Mouse (Mus musculus) thymus, postnatal 0 days (tissue): ENCODE data around the gene Ocel1. TPM values are rescaled to one million over a fixed set of nuclear protein-coding genes. Genes with fewer than 3 reads are reported as not detected.
A peak's percentile ranks its signal among the peaks of the same experiment; 100 is the strongest.
"Not testable (repeated sequence)": the region's sequence is repeated elsewhere in the genome, so short reads cannot be mapped to it uniquely, and the experiment has no call there.

Experiments used
- DNase-seq: peaks from one replicate; pipeline ENCODE4 v3.0.0-alpha.2; 2015; ENCODE audit warnings: low spot score
- polyA plus RNA-seq: library from polyadenylated mRNA; unstranded; fragments of >200 nt; fragmentation: Nextera tagmentation; extraction: Ambion mirVana; gene quantifications from 2 replicates; pipeline ENCODE4 v1.2.1, GENCODE M21; 2015

Ocel1 gene
- 17.4 and 19.2 TPM in 2 replicates for polyA plus RNA-seq

DNA sequence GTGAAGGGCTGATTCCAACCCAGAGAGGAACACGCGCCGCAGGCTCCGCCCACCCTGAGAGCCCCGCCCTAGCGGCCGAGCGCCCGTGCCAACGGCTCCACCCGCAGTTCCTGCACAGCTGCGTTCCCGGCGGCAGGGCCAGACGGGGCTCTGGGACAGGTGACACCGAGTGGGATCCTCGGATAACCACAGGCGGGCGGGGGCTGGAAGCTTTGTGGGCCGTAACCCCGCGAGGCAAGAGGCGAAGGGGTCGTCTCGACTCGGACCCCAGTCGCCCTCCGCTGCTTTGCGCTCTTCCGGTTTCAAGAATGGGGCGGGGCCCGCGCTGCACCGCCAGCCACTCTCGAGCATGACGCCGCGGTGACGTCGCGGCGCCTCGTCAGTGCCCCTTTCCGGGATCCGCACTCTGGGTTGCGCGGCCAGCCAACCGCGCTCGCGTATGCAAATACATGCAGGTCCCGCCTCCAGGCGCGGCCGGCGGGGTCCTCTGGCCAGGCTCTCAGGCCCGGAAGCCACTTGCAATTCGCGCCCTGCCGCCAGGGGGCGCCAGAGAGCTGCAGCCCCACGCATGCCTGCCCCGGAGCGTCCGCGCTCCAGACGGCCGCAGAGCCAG lies at the start of gene Ocel1:
Ocel1 (plus strand) TSS at position 63 of the 613 bp plus-strand sequence.
- DNase-seq: peak; percentile 99

DNA sequence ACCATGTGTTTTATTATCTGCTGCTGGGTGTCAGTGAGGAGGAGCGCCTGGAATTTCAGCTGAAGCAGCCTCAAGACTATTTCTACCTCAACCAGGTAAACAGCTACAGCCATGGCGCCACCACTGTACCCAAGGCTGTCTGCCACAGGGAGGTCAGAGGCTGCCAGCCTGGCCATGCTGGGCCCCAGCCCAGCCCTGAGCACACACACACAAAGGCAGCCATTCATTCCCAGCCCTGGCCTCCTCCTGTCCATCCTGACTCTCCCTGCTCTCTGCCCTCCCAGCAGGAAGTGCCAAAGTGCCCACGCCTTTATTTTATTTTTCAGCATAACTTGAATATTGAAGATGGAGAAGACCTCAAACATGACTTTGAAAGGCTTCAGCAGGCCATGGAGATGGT lies 48.2 kb upstream of the Ocel1 start:
- DNase-seq: no peak

DNA sequence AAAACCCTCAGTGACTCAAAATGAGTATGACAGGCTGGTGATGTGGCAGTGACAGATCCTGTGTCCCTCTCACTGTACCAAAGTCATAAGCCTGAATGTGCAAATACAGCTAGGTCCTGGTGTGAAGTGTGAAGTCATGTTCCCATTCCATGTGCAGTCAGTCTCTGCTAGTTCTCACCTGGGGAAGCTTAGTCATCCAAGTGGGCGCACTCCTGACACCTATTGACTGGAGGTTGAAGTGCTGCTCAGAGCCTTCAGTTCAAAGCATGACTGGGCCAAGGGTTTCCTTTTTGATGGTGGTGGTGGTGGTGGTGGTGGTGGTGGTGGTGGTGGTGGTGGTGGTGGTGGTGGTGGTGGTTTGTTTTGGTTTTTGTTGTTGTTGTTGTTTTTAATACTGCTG lies 46.2 kb upstream of the Ocel1 start:
- peak; percentile 38 for DNase-seq

DNA sequence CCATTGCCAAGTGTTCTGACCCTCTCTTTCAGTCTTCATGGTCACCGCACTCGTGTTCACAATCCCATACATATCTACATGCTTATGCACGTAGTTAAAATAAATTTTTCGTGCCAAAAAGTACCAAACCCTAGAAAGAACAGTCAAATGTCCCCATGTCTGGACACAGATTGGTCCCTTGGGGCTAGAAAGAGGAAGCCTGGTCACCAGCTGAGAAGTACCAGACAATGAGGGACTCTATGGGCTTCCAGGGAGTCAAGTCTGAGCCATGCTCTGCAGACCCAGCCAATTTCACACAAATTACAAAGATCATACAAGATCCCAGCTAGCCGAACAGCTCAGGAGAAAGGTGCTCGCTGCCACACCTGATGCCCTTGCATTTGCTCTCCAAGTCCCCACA lies 33.3 kb upstream of the Ocel1 start:
- not testable (repeated sequence) for DNase-seq

DNA sequence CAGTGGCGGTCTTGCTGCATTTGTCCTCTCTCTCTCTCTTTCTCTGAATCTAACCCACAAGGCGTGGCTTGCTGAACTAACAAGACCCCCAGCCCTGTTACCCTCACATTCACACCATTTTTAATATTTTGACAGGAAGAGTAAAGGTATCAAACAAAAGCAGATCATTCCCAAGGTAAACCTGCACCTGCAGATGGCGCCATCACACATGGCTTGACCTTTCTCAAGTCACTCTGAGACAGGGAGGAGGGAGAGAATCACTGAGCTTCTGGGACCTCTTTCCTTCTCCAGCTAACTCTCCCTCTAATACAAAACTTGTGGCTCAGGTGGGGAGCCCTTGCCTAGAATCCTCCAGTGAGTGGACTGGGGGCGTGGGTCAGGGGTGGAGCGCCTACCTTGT lies 30.5 kb upstream of the Ocel1 start:
- DNase-seq: peak; percentile 32

DNA sequence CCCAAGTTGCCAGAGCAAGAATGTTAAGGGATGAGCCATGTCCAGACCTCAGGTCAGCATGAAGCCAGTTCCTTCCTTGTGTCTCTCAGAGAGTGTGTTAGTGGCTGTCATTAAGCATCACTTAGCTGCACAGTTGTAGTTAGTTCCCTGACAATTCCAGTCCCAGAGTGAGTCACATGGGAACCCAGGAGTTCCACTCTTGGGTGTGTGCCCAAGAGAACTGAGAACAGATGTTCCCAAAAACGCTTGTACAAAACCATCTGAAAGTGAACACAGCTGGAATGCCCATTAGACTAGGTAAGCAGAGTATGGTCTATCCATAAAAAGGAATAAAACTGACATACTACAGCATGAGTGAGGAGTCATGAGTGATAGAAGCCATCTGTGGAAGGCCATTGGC lies 24.5 kb upstream of the Ocel1 start:
- DNase-seq: no peak

DNA sequence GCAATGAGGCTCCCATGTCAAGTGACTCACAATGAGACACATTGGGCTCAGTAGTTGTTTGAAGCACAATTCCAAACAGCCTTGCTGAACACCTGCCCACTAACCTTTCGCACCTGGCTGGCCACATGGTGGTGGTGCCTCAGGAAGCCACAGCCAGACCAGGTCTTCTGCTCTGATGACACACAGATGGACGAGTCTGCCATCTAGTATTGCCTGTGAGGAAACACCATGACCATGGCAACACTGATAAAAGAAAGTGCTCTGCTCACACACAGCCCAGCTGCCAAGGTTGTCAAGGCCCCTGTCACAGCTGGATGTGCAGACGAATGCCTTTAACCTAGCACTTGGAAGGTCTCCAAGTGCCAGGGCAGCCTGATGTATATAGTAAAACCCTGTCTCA lies 20.0 kb upstream of the Ocel1 start:
- DNase-seq: no peak

DNA sequence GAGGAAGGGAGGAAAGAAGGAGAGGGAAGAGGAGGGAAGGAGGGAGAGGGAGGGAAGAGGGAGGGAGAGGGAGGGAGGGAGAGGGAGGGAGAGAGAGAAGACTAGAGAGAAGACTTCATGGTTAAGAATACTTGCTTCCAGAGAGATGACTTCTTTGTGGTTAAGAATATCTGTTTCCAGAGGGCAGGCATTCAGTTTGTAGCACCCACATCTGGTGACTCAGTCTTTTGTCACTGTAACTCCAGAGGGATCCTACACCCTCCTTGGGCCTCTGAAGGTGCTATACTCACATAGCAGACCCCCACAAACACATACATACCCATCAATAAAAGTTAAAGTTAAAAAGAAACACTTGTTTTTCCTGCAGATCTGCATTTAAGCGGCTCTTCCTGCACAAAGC lies 19.6 kb upstream of the Ocel1 start:
- DNase-seq: no peak

DNA sequence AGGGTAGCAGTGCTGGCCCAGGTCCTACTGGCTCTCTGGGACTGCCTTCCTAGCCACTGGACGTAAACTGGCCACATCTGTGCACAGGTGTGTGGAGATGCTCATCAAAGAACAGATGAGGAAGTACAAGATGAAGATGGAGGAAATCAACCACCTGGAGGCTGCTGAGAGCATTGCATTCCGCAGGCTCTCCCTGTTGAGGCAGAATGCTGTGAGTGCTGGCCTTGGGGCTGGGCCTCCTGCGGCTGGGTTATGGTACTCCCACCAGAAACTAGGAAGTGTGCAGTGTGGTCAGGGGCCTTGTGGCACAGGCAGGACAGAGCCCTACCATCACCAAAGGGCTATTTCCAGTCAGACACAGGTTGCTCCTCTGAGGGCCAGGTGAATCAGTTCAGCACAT lies 13.1 kb upstream of the Ocel1 start:
- DNase-seq: no peak

DNA sequence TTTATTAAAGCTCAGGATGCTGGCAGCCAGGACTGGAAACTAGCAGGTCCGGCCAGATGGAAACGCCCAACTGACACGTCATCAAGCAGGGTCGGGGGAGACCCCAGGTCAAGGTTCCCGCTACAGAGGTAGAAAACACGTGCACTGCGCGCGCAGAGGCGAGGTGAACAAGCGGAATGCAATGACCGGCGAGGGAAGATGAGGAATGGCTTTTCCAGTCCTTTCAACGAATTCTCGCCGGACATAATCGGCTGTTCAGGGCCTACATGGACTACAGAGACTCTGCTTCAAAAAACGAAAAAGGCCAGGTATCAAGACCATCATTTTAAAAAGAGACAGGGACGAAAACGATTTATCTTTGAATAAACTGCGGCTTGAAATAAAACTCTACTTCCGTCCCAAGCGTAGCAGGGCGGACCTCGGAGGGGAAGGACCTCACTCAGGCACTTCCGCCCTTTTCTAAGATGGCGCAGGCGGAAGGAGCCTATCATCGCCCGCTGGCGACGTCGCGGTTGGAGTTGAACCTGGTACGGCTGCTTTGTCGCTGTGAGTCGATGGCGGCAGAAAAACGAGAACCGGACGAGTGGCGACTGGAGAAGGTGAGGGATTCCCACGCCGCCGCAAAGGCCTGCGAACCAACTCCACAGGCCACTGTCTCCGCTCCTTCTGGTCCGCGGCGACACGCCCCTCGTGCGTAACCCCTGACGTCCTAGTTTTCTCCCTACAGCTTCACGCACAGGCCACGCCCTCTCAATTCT lies 4.1 kb upstream of the Ocel1 start, which contains the start of gene Use1:
Use1 (plus strand) TSS at position 78 of the 758 bp plus-strand sequence.
- peak; percentile 93 for DNase-seq

DNA sequence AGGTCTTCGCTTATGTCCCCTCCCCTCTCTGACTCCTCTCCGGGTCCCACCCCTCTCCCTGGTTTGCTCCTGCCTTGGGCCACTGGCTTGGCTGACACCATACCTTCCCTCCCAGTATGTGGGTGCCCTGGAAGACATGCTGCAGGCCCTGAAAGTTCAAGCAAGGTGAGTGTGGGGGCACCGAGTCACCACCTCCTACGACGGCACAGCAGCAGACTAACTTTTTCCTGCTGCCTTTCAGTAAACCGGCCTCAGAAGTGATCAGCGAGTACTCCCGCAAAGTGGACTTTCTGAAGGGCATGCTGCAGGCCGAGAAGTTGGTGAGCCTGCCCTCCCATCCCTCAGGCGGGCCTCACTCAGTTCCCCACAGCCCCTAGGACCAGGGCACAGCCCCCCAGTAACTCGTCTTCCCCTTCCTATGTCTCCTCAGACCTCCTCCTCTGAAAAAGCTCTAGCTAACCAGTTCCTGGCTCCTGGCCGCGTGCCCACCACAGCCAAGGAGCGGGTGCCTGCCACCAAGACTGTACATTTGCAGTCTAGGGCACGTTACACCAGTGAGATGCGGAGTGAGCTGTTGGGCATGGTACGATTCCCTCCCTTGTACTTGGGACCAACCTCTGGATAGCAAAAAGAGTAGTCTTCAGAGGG lies 3.4 kb upstream of the Ocel1 start:
- no peak for DNase-seq

DNA sequence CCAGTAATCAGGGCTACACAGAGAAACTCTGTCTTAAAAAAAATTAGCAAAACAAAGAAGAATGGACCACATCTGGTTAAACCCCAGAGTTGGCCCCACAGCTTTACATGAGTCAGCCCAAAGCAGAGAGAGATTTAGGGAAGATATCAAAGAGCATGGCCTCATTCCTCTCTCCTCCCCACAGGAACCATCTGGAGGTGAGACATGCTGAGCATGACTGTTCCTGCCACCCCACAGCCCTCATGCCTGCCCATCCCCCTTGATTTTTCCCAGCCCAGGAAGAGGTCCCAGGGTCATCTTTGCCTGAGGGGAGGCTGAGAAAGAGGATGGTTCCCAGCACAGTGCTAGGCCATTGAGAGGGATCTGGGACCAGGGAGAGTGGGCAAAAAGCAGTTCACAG lies 2.7 kb upstream of the Ocel1 start:
- no peak for DNase-seq

DNA sequence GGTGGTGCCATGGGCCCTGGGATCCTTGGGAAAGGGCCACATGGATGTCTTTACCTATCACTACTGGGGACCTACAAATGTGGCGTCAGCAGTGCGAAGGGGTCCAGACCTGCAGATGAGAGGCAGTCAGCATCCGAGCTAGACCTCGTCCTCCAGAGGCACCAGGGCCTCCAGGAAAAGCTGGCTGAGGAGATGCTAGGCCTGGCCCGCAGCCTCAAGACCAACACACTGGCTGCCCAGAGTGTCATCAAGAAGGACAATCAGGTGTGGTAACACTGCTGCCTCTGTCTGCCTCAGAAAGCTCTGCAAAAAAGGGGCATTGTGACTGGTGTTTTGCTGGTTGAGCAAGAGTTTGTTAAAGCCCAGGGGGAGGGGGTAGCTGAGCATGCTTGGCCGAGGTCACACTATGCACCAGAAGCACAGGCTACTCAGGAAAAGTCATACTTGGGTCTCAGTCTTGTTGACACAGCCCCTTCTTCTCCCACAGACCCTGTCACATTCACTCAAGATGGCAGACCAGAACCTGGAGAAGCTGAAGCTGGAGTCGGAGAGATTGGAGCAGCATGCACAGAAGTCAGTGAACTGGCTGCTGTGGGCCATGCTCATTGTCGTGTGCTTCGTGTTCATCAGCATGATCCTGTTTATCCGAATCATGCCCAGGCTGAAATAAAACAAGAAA lies 1.9 kb upstream of the Ocel1 start:
- no peak for DNase-seq

DNA sequence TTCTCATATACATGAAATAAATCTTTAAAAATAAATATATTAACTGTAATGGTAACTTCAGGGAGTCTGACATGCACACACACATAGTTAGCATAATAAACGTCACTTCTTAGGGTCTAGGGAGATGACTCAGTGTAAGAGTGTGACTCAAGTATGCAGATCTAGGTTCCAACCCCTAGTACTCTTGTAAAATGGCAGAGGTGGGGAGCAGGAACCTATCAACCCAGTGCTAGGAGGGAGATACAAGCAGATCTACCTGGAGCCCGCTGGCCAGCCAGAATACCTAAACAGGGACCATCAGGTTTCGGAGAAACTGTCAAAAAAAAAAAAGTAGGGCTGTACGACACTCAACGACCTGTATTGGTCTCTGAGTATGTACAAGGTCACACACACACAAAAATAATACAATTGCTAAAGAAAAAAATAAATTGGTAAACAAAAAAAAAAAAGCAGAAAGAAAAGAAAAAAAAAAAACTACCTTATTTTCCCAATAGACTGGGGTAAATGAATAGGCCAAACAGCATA lies 325 bp upstream of the Ocel1 start:
- DNase-seq: peak; percentile 21

DNA sequence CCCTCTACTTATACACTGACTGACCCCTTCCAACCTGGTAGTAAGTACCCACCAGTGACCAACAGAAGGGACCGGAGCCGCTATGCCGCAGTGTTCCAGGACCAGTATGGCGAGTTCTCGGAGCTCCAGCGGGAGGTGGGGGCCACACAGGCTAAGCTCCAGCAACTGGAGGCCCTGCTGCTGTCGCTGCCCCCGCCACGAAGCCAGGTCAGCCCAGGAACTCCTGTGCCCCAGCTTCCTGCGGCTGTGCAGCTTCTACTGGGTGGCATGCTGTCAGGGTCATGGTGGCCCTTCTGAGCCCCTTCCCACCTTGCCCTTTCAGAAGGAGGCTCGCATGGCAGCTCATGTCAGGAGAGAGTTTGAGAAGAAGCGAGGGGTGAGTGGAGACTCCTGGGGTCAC lies 1.3 kb downstream of the Ocel1 start:
- no peak for DNase-seq

DNA sequence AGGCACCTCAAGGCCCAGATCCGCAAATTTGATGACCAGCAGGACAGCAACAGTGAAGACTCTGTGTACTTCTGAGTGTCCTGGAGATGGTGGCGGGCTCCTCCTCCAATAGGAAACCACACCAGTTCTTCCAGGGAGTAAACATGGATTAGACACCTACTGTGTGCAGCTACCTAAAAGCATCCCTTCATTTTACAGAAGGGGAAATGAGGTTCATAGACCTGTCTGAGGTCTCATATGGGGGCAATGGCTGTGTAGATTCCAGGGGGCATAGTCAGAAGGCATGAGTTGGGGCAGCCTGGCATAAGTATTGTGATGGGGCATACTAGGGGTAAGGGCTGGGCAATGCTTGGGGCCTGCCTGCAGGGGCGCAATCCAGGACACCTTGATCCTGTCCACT lies 1.9 kb downstream of the Ocel1 start:
- DNase-seq: no peak

DNA sequence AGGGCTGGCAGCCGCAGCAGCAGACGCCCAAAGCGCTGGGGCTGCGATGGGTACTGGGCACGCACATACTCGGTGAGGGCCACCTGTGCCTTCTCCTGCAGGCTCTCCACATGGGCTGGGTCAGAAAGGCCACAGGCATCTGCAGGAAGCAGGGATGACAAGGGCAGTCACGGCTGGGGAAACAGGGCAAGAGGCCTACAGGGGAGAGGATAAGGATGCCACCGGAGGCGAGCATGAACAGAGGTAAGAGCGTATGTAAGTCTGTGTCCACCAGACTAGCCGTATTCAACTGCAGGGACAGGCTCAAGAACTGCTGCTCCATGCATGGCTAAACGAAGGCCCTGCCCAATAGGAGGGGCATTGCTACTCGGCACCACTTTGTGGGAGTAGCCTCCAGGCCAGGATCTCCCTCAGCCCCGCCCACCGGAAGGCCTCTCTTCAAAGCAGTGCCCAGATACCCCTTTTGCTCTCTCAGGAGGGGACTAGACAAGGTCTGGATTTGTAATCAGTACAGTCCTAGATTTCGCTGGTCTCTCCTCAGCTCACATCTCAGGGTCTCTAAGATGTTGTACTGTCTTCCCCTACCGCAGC lies 3.6 kb downstream of the Ocel1 start:
- DNase-seq: no peak

DNA sequence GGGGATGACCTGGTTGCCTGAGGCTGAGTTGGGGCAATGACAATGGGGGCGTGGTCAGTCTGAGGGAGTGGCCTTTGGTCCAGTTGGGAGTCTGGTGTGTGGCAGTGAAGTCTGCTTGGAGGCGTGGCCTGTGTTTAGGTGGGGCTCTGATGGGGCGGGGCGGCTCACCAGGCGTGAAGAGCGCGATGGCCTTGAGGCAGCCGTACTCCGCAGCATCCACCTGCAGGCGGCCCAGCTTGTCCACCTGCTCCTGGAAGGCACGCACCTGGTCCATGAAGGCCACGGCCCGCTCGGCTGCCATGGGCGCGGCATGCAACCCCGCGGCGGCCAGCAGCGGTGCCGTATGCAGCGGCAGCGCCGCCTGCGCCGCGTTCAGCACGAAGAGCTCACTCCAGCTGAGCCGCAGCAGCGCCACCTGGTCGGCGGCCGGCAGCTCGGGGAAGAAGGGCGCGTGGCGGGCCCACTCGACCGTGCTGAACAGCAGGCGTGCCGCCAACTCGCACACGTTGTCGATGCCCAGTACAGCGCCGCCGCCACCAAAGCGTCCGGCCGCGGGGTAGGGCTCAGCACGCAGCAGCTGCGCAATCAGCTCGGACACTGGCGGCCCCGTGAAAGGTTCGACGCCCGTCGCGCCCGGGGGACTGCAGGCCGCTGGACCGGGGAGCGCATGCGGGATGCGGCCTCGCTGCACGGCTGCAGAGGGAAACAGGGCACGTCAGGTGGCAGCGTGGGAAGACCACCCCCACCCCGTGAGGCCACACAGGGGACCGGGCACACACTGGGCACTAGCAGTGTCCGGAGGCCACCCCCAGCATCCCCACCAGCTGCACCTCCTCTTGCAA lies 4.7 kb downstream of the Ocel1 start:
- peak; percentile 63 for DNase-seq

DNA sequence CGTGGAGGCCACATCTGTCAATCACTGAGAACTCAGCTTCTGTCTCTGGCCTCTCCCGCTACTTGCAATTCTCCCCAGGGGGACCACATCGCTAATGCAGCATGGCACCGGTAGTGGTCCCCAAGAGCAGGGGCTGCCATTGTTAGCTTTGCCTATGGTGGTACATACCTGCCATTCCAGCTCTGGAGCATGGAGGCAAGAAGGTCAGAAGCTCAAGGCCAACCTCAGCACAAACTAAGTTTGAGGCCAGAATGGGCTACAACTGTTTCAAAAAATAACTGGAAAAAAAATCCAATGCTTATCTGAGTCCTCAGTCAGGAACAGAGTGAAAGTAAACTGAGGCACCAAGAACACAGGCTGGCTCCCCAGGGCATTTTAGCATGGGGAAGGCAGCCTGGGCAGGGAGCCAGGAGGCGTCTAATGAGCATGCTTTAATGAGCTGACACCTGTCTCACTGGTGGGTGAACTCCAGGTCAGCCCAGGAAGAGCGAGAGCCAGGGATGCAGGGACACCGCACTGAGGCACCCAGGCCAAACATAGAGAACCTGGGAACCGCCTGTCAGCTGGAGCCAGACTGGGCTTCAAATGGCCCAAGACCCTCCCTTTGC lies 5.4 kb downstream of the Ocel1 start:
- no peak for DNase-seq

DNA sequence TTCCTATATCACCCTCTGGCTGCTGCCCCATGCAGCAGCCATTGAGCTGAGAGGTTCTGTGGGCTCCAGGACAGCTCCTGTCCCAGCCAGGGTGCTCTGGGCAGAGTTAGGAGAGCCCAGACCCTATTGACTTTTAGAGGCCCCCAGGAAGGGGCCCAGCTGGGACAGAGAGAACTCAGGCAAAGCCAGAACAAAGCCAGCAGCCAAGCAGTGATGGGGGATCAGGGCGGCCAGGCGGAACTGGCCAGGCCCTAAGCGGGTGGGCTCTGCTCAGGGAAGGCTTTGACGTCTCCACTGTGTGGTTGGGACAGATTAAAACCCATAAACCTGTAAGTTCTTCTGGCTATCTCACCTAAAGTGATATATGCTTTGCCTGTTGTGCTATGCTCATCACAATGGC lies 7.9 kb downstream of the Ocel1 start:
- DNase-seq: no peak
